25 mouse cellular contexts compared by ENCODE assay signal in the genomic region with DNA sequence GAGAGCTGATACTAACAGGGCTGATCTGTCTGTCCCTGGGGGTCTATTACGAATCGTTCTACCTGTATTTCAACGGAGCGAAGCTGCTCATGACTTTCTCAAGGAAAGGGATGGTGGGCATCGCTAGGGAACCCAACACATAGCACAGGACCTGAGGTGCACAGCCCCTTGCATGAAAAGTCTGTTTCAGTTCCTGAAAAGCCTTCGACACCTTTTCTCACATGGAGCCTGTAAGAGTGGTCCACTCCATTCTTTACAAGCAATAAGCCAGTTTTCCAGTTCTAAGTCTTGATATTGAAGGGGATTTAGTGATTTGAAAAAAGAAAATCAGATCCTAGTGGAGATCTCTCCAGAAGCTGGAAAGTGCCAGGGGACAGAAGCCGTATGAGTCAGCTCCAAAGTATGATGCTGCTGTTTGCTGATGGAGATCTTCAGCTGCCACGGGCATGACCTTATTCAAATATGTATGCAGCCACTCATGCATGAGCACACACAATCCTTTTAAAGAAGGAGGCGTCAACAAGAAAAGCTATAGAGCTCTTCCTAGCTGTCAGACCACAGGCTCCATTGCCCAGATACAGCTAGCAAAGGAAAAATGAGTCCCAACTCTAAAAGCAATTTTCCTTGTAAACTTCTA.
DNase-seq lines count a peak whose midpoint lies in the region; ATAC-seq and TF ChIP-seq lines count a peak whose summit lies in the region.
"Had no signal": no experiment of that assay in that cellular context is flagged by ENCODE, and none has a peak within 500 bp of the region (broad histone marks: within the 10 kb centered on the region; RNA-seq: fewer than 3 reads in every experiment).

No protein-coding gene starts in this region.

- peaks cover 4% of the 10 kb centered on the region; the same call in 1 of the 2 replicates for H3K4me1 ChIP-seq in forebrain, embryonic 12.5 days
- H3K4me1 ChIP-seq: liver, embryonic 13.5 days; neural tube, embryonic 15.5 days had no signal

- no peaks in the 10 kb centered on the region for H3K79me3 ChIP-seq in C2C12 (ENCODE audit: low read depth)

- no peak for ATAC-seq in forebrain, embryonic 12.5 days (ENCODE audit: low FRiP score)
- no peak for ATAC-seq in megakaryocyte progenitor cell, adult 5-6 weeks (replicated peaks; ENCODE audit: poor library complexity)
- ATAC-seq: activated CD4-positive, CD25-positive, alpha-beta regulatory T cell, adult 4 months; forebrain, postnatal 0 days; inflammation-experienced regulatory T-cells, adult 6 months had no signal

- intact Hi-C loops in heart, postnatal 14 days (cut with DNase I): no loop called here

- H3ac ChIP-seq in C2C12 (ENCODE audit: control insufficient read depth, insufficient read length, low read depth) (no peak overlapping the region), myocyte (ENCODE audit: control insufficient read depth, insufficient read length) (no peak overlapping the region)

- H3K9ac ChIP-seq in forebrain, embryonic 12.5 days: no peak overlapping the region
- H3K9ac ChIP-seq: forebrain, postnatal 0 days; heart, embryonic 13.5 days; hindbrain, embryonic 13.5 days; liver, embryonic 13.5 days; lung, embryonic 14.5 days; neural tube, embryonic 15.5 days had no signal

- no peaks in the 10 kb centered on the region for H3K79me2 ChIP-seq in C2C12 (ENCODE audit: control insufficient read depth, insufficient read depth)
- no peaks in the 10 kb centered on the region for H3K79me2 ChIP-seq in myocyte (ENCODE audit: control insufficient read depth, insufficient read depth)

- H3K4me3 ChIP-seq in C2C12 (ENCODE audit: insufficient read depth, poor library complexity, severe bottlenecking) (no peak overlapping the region), myocyte (no peak overlapping the region)
- no peak overlapping the region for H3K4me3 ChIP-seq in forebrain, embryonic 12.5 days (replicated peaks)
- H3K4me3 ChIP-seq: forebrain, embryonic 10.5 days; heart, adult 2 months; heart, embryonic 13.5 days; hindbrain, embryonic 13.5 days; left cerebral cortex, adult 2 months; liver, embryonic 13.5 days; neural tube, embryonic 15.5 days had no signal

- H3K4me2 ChIP-seq in myocyte (ENCODE audit: low read depth): peak overlapping the region; percentile 27
- H3K4me2 ChIP-seq in forebrain, embryonic 12.5 days: no peak overlapping the region
- H3K4me2 ChIP-seq: heart, embryonic 13.5 days; hindbrain, embryonic 13.5 days; liver, embryonic 13.5 days; lung, embryonic 14.5 days; neural tube, embryonic 15.5 days had no signal

- peak; percentile 73 for DNase-seq in heart, adult 11 months
- no peak for DNase-seq in heart, postnatal 14 days
- peak; percentile 48 for DNase-seq in 3134 (ENCODE audit: extremely low read depth, insufficient read length, low spot score)
- no peak for DNase-seq in ovary, postnatal 10 days (ENCODE audit: low spot score)
- DNase-seq: adrenal gland, postnatal 14 days; cerebellum, adult 8-10 months; forebrain, postnatal 0 days; gastrocnemius, postnatal 25 days; heart, adult 2 months; kidney, adult 18-20 months; liver, embryonic 13.5 days; lung, embryonic 14.5 days; lung, postnatal 4 days; thymus, postnatal 36 days had no signal

- H3K27me3 ChIP-seq in C2C12 (ENCODE audit: control insufficient read depth, insufficient read depth, insufficient read length): no peaks in the 10 kb centered on the region
- no peaks in the 10 kb centered on the region for H3K27me3 ChIP-seq in myocyte (ENCODE audit: control insufficient read depth, insufficient read depth, insufficient read length)
- H3K27me3 ChIP-seq in forebrain, embryonic 12.5 days: no peaks in the 10 kb centered on the region
- H3K27me3 ChIP-seq: heart, embryonic 13.5 days; liver, embryonic 13.5 days had no signal

- H3K9me3 ChIP-seq in forebrain, embryonic 12.5 days: no peaks in the 10 kb centered on the region
- H3K9me3 ChIP-seq: forebrain, embryonic 10.5 days; heart, embryonic 13.5 days; hindbrain, embryonic 13.5 days; liver, embryonic 13.5 days; neural tube, embryonic 15.5 days had no signal

- TF ChIP-seq CTCF in C2C12 (IDR thresholded peaks at IDR 0.05; ENCODE audit: control insufficient read depth, insufficient read depth, insufficient read length): no peak

- no peak for TF ChIP-seq POLR2A in myocyte (IDR thresholded peaks at IDR 0.05; ENCODE audit: insufficient read length, low read depth)

- 83% methylated on average over 9 of the region's 9 CpGs for WGBS in forebrain, embryonic 12.5 days

- no peaks in the 10 kb centered on the region for H3K36me3 ChIP-seq in C2C12 (ENCODE audit: control insufficient read depth, insufficient read depth)
- H3K36me3 ChIP-seq in myocyte (ENCODE audit: control insufficient read depth, insufficient read depth): no peaks in the 10 kb centered on the region
- H3K36me3 ChIP-seq in forebrain, embryonic 12.5 days (replicated peaks): no peaks in the 10 kb centered on the region
- H3K36me3 ChIP-seq: forebrain, embryonic 10.5 days; heart, embryonic 13.5 days; hindbrain, embryonic 13.5 days; liver, embryonic 13.5 days; neural tube, embryonic 15.5 days had no signal

- H3K27ac ChIP-seq in forebrain, embryonic 12.5 days: no peak overlapping the region
- H3K27ac ChIP-seq: forebrain, embryonic 10.5 days; heart, adult 2 months; heart, embryonic 13.5 days; hindbrain, embryonic 13.5 days; left cerebral cortex, adult 2 months; liver, embryonic 13.5 days; neural tube, embryonic 15.5 days had no signal

TF ChIP-seq in C2C12, 6 proteins besides CTCF, POLR2A, EP300 and RAD21:
- TF ChIP-seq USF1 (IDR thresholded peaks at IDR 0.05; ENCODE audit: low read depth) (no peak), MAX (IDR thresholded peaks at IDR 0.05) (peak; percentile 67), FOSL1 (IDR thresholded peaks at IDR 0.05; ENCODE audit: insufficient read depth, low read length, poor library complexity, severe bottlenecking) (peak; percentile 66), MYOD1 (IDR thresholded peaks at IDR 0.05; ENCODE audit: control insufficient read depth, insufficient read length, low read depth) (peak; percentile 84), MYOG (IDR thresholded peaks at IDR 0.05; ENCODE audit: control insufficient read depth, extremely low read depth, insufficient read length) (no peak), CEBPB (IDR thresholded peaks at IDR 0.05; ENCODE audit: low read depth) (no peak)
TF ChIP-seq in C2C12: peak in this region for 3.

TF ChIP-seq in myocyte, 11 proteins besides CTCF, POLR2A, EP300 and RAD21:
- TF ChIP-seq MYOD1 (IDR thresholded peaks at IDR 0.05; ENCODE audit: control insufficient read depth in 1 of 3, insufficient read length in 2 of 3, low read depth in 2 of 3) (peak; percentile 13 to 83 (median 78)), MYOG (IDR thresholded peaks at IDR 0.05; ENCODE audit: control insufficient read depth in 1 of 3, insufficient read depth in 1 of 3, insufficient read length in 2 of 3, low read depth in 2 of 3) (peak in 2 of 3 experiments; percentile 63 to 65), REST (IDR thresholded peaks at IDR 0.05; ENCODE audit: insufficient read depth, insufficient read length) (no peak), TCF12 (IDR thresholded peaks at IDR 0.05; ENCODE audit: insufficient read depth, poor library complexity, severe bottlenecking) (peak; percentile 29)

Comparison
In these comparisons a context has a peak if more than half of its experiments do, and no peak if none do; other contexts are left out.
1. DNase-seq: peak in heart, adult 11 months (single experiment) and 3134 (single experiment); none in heart, postnatal 14 days (0 of 2) and ovary, postnatal 10 days (single experiment).